Mouse (Mus musculus) embryonic facial prominence, embryonic 11.5 days (tissue): ENCODE measurements around the gene Slc38a8. TPM values are rescaled to one million over a fixed set of nuclear protein-coding genes. Genes with fewer than 3 reads are reported as not detected.

Experiments used
- ATAC-seq: fragments of 200-750 bp; cut with Nextera tagmentation; replicated peaks from 2 replicates; pipeline ENCODE4 v1.8.0; 2017; ENCODE audit warnings: low read depth; ENCODE audit not compliant: insufficient number of reproducible peaks, low FRiP score, low TSS enrichment
- DNase-seq: peaks from one replicate; pipeline ENCODE4 v3.0.0-alpha.2; 2015; ENCODE audit warnings: low spot score
- H3K27ac ChIP-seq: fragments of 300-500 bp; sonication (generic); replicated peaks from 2 replicates; pipeline ENCODE4 v1.5.1; 2014; ENCODE audit warnings: mild to moderate bottlenecking, low read depth, low read length, control low read depth
- H3K27me3 ChIP-seq: fragments of 300-500 bp; sonication (generic); 2 replicates; pipeline ENCODE4 v1.6.1; 2014; ENCODE audit warnings: mild to moderate bottlenecking, low read length, moderate library complexity, mixed read lengths; ENCODE audit not compliant: control insufficient read depth, insufficient read depth
- H3K36me3 ChIP-seq: fragments of 300-500 bp; sonication (generic); replicated peaks from 2 replicates; pipeline ENCODE4 v1.6.1; 2014; ENCODE audit warnings: low read depth, mild to moderate bottlenecking, low read length, moderate library complexity, mixed read lengths; ENCODE audit not compliant: control insufficient read depth, insufficient read depth
- H3K4me1 ChIP-seq: fragments of 300-500 bp; sonication (generic); 2 replicates; pipeline ENCODE4 v1.6.1; 2014; ENCODE audit warnings: low read length, mixed read lengths; ENCODE audit not compliant: control insufficient read depth, insufficient read depth
- H3K4me2 ChIP-seq: fragments of 300-500 bp; sonication (generic); 2 replicates; pipeline ENCODE4 v1.6.1; 2014; ENCODE audit warnings: low read depth, mild to moderate bottlenecking, control low read depth, low read length, moderate library complexity
- H3K4me3 ChIP-seq: fragments of 300-500 bp; sonication (generic); 2 replicates; pipeline ENCODE4 v1.5.1; 2014; ENCODE audit warnings: low read depth, low read length, control low read depth
- H3K9ac ChIP-seq: fragments of 300-500 bp; sonication (generic); replicated peaks from 2 replicates; pipeline ENCODE4 v1.6.1; 2014; ENCODE audit warnings: mild to moderate bottlenecking, control low read depth, low read length
- H3K9me3 ChIP-seq: fragments of 300-500 bp; sonication (generic); replicated peaks from 2 replicates; pipeline ENCODE4 v1.6.1; 2016; ENCODE audit warnings: mild to moderate bottlenecking, low read length, inconsistent platforms, mixed read lengths; ENCODE audit not compliant: control insufficient read depth
- WGBS: fragments of 180-500 bp; shearing (Covaris S2); extraction: QIAGEN DNeasy Blood & Tissue Kit; methylation state at CpG from one replicate; pipeline ENCODE4 v1.1.7; 2014; 5-methylcytosine and 5-hydroxymethylcytosine counted together
- polyA plus RNA-seq: library from polyadenylated mRNA; unstranded; fragments of >200 nt; fragmentation: Nextera tagmentation; extraction: Ambion mirVana; gene quantifications from 2 replicates; pipeline ENCODE4 v1.2.1, GENCODE M21; 2014

The Slc38a8 gene
- polyA plus RNA-seq, 1 experiment from 2014 or later = 1.8 TPM

DNA sequence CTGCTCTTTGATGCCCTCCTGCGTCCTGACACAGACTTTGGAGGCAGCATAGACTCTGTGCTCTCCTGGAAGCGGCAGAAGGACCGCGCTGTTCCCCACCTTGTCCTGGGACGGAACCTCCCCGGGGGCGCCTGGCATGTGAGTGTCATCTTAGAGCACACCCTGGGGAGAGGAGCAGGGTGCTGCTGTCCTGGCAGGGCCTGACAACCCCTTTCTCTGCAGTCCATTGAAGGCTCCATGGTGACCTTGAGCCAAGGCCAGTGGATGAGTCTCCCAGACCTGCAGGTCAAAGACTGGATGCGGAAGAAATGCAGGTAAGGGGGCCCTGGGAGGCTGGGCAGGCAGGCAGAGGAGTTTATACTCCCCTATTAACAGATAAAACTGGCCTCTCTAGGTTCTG is 58.5 kb downstream of the Slc38a8 start:
- H3K4me2 ChIP-seq = no peak overlapping the region
- ATAC-seq (no peak), DNase-seq (no peak)
- H3K9ac ChIP-seq = no peak overlapping the region
- H3K27me3 ChIP-seq = peaks cover 7% of the 10 kb centered on the region; the same call in 1 of the 2 replicates
- no peak overlapping the region for H3K4me3 ChIP-seq
- H3K4me1 ChIP-seq = peaks cover 2% of the 10 kb centered on the region; the same call in 1 of the 2 replicates
- no peak overlapping the region for H3K27ac ChIP-seq
- H3K9me3 ChIP-seq = no peaks in the 10 kb centered on the region
- WGBS = 93% methylated on average over 8 of the region's 8 CpGs
- no peaks in the 10 kb centered on the region for H3K36me3 ChIP-seq

DNA sequence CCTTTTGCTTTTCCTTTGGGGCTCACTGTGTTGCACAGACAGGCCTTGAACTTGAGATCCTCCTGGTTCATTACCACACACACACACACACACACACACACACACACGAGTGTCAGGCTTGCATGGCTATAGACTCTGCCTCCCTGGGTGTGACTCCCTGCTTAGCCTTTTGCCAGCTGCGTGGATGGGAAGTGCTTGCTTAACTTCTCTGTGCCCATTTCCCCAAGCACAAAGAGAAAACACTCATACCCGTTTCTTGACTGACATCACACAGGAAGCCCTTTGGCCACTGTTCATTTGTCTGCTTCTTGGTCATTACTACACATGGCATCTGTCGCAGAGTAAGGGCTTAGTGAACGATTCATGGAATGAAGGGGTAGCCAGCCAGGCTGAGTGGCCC is 59.5 kb downstream of the Slc38a8 start:
- no peaks in the 10 kb centered on the region for H3K9me3 ChIP-seq
- no peak overlapping the region for H3K4me2 ChIP-seq

DNA sequence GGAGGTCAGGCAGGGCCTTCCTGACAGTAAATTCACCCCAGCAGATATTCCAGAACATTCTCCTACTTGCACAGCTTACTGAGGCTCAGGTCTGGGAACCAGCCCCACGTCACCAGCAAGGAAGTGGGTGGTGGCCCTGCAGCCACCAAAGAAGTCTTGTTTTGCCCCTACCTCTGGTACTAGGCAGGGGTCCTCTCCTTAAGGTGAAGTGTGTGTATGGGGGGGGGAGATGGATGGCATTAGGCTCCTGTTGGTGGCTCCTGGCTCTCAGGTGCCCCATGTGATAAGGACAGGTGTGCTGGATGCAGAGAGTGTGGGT is 60.6 kb downstream of the Slc38a8 start:
- no peaks in the 10 kb centered on the region for H3K36me3 ChIP-seq
- ATAC-seq = no peak; the same call in 1 of the 2 replicates
- H3K4me3 ChIP-seq = no peak overlapping the region
- peaks cover 2% of the 10 kb centered on the region; the same call in 1 of the 2 replicates for H3K4me1 ChIP-seq
- H3K27me3 ChIP-seq = no peaks in the 10 kb centered on the region
- 46% methylated on average over 1 of the region's 1 CpGs for WGBS
- no peak for DNase-seq
- no peaks in the 10 kb centered on the region for H3K9me3 ChIP-seq
- no peak overlapping the region for H3K9ac ChIP-seq
- H3K27ac ChIP-seq = no peak overlapping the region
- no peak overlapping the region; the same call in 1 of the 2 replicates for H3K4me2 ChIP-seq

More for the DNA sequence above, 59.5 kb downstream of the Slc38a8 start:
- DNase-seq (no peak), ATAC-seq (no peak)
- Histone ChIP-seq H3K9ac (no peak overlapping the region), H3K27me3 (no peaks in the 10 kb centered on the region; the same call in 1 of the 2 replicates), H3K4me1 (peaks cover 2% of the 10 kb centered on the region; the same call in 1 of the 2 replicates), H3K36me3 (no peaks in the 10 kb centered on the region), H3K4me3 (no peak overlapping the region), H3K27ac (no peak overlapping the region)
- 70% methylated on average over 5 of the region's 5 CpGs for WGBS

DNA sequence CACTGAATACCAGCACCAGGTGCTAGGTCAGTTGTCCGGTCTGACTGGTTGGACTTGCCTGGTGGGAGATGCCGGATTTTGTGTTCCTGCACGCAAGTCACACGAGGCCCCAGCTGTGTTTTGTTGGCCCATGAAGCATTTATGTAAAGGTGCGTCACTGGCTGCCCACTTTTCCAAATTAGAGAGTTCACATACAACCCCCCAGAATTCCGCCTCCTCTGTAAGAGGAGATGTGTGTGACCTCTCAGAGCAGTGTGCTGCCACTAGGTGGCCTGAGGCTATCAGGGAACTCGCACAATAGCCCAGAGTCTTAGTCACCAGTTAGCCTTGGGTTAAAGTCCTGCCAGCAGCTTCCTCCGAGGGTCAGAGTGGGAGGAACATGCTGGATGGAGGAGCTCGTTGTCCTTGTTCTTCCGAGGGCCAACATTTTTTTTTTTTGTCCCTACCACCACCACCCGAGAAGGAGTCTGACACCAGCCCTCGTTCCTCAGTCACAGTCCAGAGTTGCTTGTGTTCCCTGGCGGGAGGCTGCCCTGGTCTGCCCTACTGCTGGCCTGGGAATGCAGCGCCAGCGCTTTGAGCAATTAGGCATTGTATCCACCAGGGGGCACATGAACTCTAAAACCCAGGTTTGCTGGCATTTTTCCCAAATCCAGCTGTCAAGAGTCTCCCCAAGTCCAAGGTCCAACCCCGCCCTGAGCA is 61.1 kb downstream of the Slc38a8 start:
- Histone ChIP-seq H3K36me3 (no peaks in the 10 kb centered on the region), H3K9ac (no peak overlapping the region), H3K4me1 (peaks cover 2% of the 10 kb centered on the region; the same call in 1 of the 2 replicates), H3K27ac (no peak overlapping the region), H3K4me3 (no peak overlapping the region), H3K27me3 (no peaks in the 10 kb centered on the region), H3K4me2 (peak overlapping the region; percentile 21; the same call in 1 of the 2 replicates), H3K9me3 (no peaks in the 10 kb centered on the region)
- peak; percentile 91 for DNase-seq
- no peak; the same call in 1 of the 2 replicates for ATAC-seq
- WGBS = 11% methylated on average over 16 of the region's 16 CpGs

DNA sequence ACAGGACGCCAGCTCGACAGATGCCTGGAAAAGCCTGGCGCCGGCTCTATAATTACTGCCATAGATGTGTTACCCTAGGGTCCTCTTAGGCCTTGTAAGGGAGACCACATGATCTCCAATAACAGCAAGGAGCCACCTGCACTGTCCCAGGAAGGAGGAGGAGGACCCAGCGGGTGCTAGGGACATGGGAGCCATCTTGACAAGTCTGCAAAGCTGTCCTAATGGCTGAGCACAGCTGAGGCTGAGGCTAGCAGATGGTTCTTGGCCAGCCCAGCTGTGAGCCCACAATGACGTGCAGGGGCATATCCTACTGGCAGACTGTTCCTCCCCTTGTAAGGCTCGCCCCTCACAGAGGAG is 61.6 kb downstream of the Slc38a8 start:
- H3K4me3 ChIP-seq = no peak overlapping the region
- H3K36me3 ChIP-seq = no peaks in the 10 kb centered on the region
- peaks cover 2% of the 10 kb centered on the region; the same call in 1 of the 2 replicates for H3K4me1 ChIP-seq
- H3K27me3 ChIP-seq = no peaks in the 10 kb centered on the region
- ATAC-seq (0 out of 2 replicates have a peak, but pooled peaks have one; percentile 17), DNase-seq (peak; percentile 28)
- no peaks in the 10 kb centered on the region for H3K9me3 ChIP-seq
- no peak overlapping the region for H3K4me2 ChIP-seq
- WGBS = 57% methylated on average over 7 of the region's 7 CpGs
- no peak overlapping the region for H3K9ac ChIP-seq
- no peak overlapping the region for H3K27ac ChIP-seq

DNA sequence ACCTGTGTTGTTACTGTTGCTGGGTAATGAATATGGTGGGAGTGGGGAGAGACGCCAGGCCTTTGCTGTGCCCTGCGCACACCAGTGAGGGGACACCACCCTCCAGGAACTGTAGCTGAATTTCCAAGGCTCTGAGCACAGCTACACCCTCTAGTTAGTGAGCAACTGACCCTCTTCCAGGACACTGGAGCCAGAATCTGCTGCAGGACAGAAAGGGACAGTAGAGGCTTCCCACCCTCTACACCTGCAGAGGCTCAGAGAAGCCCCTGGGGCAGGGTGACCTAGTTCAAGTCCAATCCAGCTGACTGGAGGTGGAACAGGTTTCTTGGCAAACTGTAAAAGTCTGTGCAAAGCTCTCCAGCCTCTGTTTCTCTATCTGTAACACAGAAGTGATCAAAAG is 62.1 kb downstream of the Slc38a8 start:
- Histone ChIP-seq H3K4me1 (peaks cover 2% of the 10 kb centered on the region; the same call in 1 of the 2 replicates), H3K27me3 (no peaks in the 10 kb centered on the region), H3K9me3 (no peaks in the 10 kb centered on the region), H3K9ac (no peak overlapping the region), H3K4me2 (no peak overlapping the region), H3K36me3 (no peaks in the 10 kb centered on the region), H3K27ac (no peak overlapping the region), H3K4me3 (no peak overlapping the region)
- 87% methylated on average over 2 of the region's 2 CpGs for WGBS
- DNase-seq = no peak
- ATAC-seq = no peak

DNA sequence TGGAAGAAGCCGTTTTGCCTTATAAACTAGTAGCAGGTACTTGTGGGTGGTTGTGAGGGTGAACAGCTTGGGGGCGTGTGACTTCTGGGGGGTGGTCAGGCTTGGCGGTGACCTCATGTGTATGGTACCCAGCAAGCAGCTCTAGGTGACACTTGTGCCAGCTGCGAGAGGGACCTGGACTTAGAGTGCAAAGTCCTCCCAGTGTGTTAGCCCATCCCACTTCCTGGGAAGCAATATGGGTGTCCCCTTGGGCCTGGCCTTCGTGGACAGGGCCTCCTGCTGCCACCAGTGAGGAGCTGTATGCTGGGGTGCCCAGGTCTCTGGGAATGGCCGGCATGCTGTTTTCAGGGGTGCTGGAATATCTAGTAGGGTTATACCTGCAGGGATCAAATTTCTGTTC is 62.6 kb downstream of the Slc38a8 start:
- Histone ChIP-seq H3K4me3 (no peak overlapping the region), H3K27ac (no peak overlapping the region), H3K27me3 (no peaks in the 10 kb centered on the region), H3K9me3 (no peaks in the 10 kb centered on the region), H3K4me1 (peaks cover 2% of the 10 kb centered on the region; the same call in 1 of the 2 replicates), H3K9ac (no peak overlapping the region), H3K36me3 (no peaks in the 10 kb centered on the region), H3K4me2 (no peak overlapping the region)
- no peak for ATAC-seq
- DNase-seq = no peak
- WGBS = 82% methylated on average over 6 of the region's 6 CpGs

DNA sequence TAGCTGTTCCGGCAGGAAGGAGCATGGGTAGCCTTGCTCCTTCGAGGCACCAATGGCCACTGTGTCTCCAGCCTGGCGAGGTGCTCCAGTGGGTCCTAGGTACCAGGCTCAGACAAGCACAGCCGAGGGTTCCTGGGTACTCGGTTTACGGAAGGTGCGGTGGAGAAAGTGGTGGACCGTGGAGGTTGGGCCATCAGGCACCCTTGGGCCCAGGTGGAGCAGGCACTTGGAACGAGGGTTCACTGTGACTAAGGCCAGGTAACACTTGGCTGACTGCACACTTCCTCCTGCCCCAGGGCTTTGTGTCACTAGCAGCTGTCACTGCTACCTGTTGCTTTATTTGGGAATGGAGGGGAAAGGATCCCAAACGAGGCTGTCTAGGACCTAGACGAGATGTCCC is 64.0 kb downstream of the Slc38a8 start:
- H3K27me3 ChIP-seq = no peaks in the 10 kb centered on the region
- H3K4me1 ChIP-seq = peaks cover 2% of the 10 kb centered on the region; the same call in 1 of the 2 replicates
- no peak for DNase-seq
- H3K4me2 ChIP-seq = no peak overlapping the region
- WGBS = 76% methylated on average over 11 of the region's 11 CpGs
- ATAC-seq = no peak
- H3K4me3 ChIP-seq = no peak overlapping the region
- no peak overlapping the region for H3K27ac ChIP-seq
- H3K36me3 ChIP-seq = no peaks in the 10 kb centered on the region
- no peak overlapping the region for H3K9ac ChIP-seq
- no peaks in the 10 kb centered on the region for H3K9me3 ChIP-seq
